Mouse (Mus musculus): Measurements from ENCODE around the gene Nelfcd. TPM values are rescaled to one million over a fixed set of nuclear protein-coding genes. Genes with fewer than 3 reads are reported as not detected.
A peak's percentile ranks its signal among the peaks of the same experiment; 100 is the strongest.

The Nelfcd gene
- polyA plus RNA-seq, 1 experiment from 2014 or later, result 38.8 TPM

- H3K4me3 ChIP-seq (ENCODE audit: low read depth, low read length), result peak within 1 kb of the TSS; percentile 67
Observed at GRCm38 (mm10) chr2:174438737-174439449, 23.3 kb downstream of the Nelfcd start, which contains the start of gene Ctsz. Gene Ctsz, minus strand, starts transcription at chr2:174439039.

GRCm38 (mm10) chr2:174439450-174439838 lies 23.8 kb downstream of the Nelfcd start:
- WGBS (ENCODE audit: insufficient replicate concordance), result 28% methylated on average over 5 of the region's 5 CpGs
- Histone ChIP-seq H3K4me1 (ENCODE audit: insufficient read depth) (peaks cover 41% of the 10 kb centered on the region), H3K27me3 (ENCODE audit: insufficient read depth, low read length) (no peaks in the 10 kb centered on the region), H3K36me3 (replicated peaks; ENCODE audit: insufficient read depth, low read length) (peaks cover 14% of the 10 kb centered on the region), H3K9me3 (ENCODE audit: low read length) (no peaks in the 10 kb centered on the region), H3K27ac (ENCODE audit: low read depth) (peak overlapping the region; percentile 85), H3K4me3 (ENCODE audit: low read depth, low read length) (peak overlapping the region; percentile 67; the same call in 1 of the 2 replicates), H3K4me2 (ENCODE audit: low read depth, low read length) (peak overlapping the region; percentile 95), H3K9ac (replicated peaks) (no peak overlapping the region)
- ATAC-seq (no peak), DNase-seq (no peak)
- no peak for TF ChIP-seq EP300 (IDR thresholded peaks at IDR 0.05; ENCODE audit: low read depth)

More at GRCm38 (mm10) chr2:174438737-174439449, 23.3 kb downstream of the Nelfcd start, which contains the start of gene Ctsz:
- DNase-seq (peak; percentile 89), ATAC-seq (peak; percentile 86)
- H3K36me3 ChIP-seq (replicated peaks; ENCODE audit: insufficient read depth, low read length), result peaks cover 18% of the 10 kb centered on the region
- peak within 1 kb of the TSS; percentile 85 for H3K27ac ChIP-seq (ENCODE audit: low read depth)
- H3K4me2 ChIP-seq (ENCODE audit: low read depth, low read length), result peak within 1 kb of the TSS; percentile 95
- H3K9me3 ChIP-seq (ENCODE audit: low read length), result no peaks in the 10 kb centered on the region
- H3K27me3 ChIP-seq (ENCODE audit: insufficient read depth, low read length), result no peaks in the 10 kb centered on the region
- H3K4me1 ChIP-seq (ENCODE audit: insufficient read depth), result peaks cover 41% of the 10 kb centered on the region
- peak within 1 kb of the TSS; percentile 70 for H3K9ac ChIP-seq (replicated peaks)
- TF ChIP-seq CTCF (IDR thresholded peaks at IDR 0.05; ENCODE audit: low read depth), result no peak
- no peak for TF ChIP-seq EP300 (IDR thresholded peaks at IDR 0.05; ENCODE audit: low read depth)
- WGBS (ENCODE audit: insufficient replicate concordance), result 2% methylated on average over 38 of the region's 38 CpGs

- Histone ChIP-seq H3K9ac (replicated peaks) (no peak overlapping the region), H3K27me3 (ENCODE audit: insufficient read depth, low read length) (no peaks in the 10 kb centered on the region), H3K4me1 (ENCODE audit: insufficient read depth) (peaks cover 41% of the 10 kb centered on the region), H3K27ac (ENCODE audit: low read depth) (peak overlapping the region; percentile 44; the same call in 1 of the 2 replicates), H3K36me3 (replicated peaks; ENCODE audit: insufficient read depth, low read length) (peaks cover 11% of the 10 kb centered on the region), H3K4me2 (ENCODE audit: low read depth, low read length) (peak overlapping the region; percentile 95), H3K9me3 (ENCODE audit: low read length) (no peaks in the 10 kb centered on the region), H3K4me3 (ENCODE audit: low read depth, low read length) (no peak overlapping the region)
- ATAC-seq (no peak), DNase-seq (no peak)
- TF ChIP-seq CTCF (IDR thresholded peaks at IDR 0.05; ENCODE audit: low read depth) (no peak), EP300 (IDR thresholded peaks at IDR 0.05; ENCODE audit: low read depth) (no peak)
- WGBS (ENCODE audit: insufficient replicate concordance), result 69% methylated on average over 9 of the region's 9 CpGs
Observed at GRCm38 (mm10) chr2:174439961-174440360, 24.4 kb downstream of the Nelfcd start.

- ATAC-seq, result no peak
Observed at GRCm38 (mm10) chr2:174441898-174442297, 26.3 kb downstream of the Nelfcd start.

GRCm38 (mm10) chr2:174442460-174442859 lies 26.9 kb downstream of the Nelfcd start:
- Histone ChIP-seq H3K9ac (replicated peaks) (no peak overlapping the region), H3K4me3 (ENCODE audit: low read depth, low read length) (no peak overlapping the region), H3K27me3 (ENCODE audit: insufficient read depth, low read length) (no peaks in the 10 kb centered on the region), H3K36me3 (replicated peaks; ENCODE audit: insufficient read depth, low read length) (no peaks in the 10 kb centered on the region), H3K27ac (ENCODE audit: low read depth) (no peak overlapping the region), H3K4me2 (ENCODE audit: low read depth, low read length) (no peak overlapping the region), H3K9me3 (ENCODE audit: low read length) (no peaks in the 10 kb centered on the region), H3K4me1 (ENCODE audit: insufficient read depth) (peaks cover 25% of the 10 kb centered on the region)
- WGBS (ENCODE audit: insufficient replicate concordance), result 83% methylated on average over 9 of the region's 9 CpGs
- ATAC-seq, result no peak
- DNase-seq, result no peak
- TF ChIP-seq EP300 (IDR thresholded peaks at IDR 0.05; ENCODE audit: low read depth) (no peak), CTCF (IDR thresholded peaks at IDR 0.05; ENCODE audit: low read depth) (no peak)

More at GRCm38 (mm10) chr2:174441898-174442297, 26.3 kb downstream of the Nelfcd start:
- TF ChIP-seq CTCF (IDR thresholded peaks at IDR 0.05; ENCODE audit: low read depth), result no peak
- no peak for TF ChIP-seq EP300 (IDR thresholded peaks at IDR 0.05; ENCODE audit: low read depth)
- Histone ChIP-seq H3K4me1 (ENCODE audit: insufficient read depth) (peaks cover 31% of the 10 kb centered on the region), H3K9ac (replicated peaks) (no peak overlapping the region), H3K4me2 (ENCODE audit: low read depth, low read length) (no peak overlapping the region), H3K9me3 (ENCODE audit: low read length) (no peaks in the 10 kb centered on the region), H3K27ac (ENCODE audit: low read depth) (no peak overlapping the region), H3K27me3 (ENCODE audit: insufficient read depth, low read length) (no peaks in the 10 kb centered on the region), H3K4me3 (ENCODE audit: low read depth, low read length) (no peak overlapping the region), H3K36me3 (replicated peaks; ENCODE audit: insufficient read depth, low read length) (no peaks in the 10 kb centered on the region)
- WGBS (ENCODE audit: insufficient replicate concordance), result 55% methylated on average over 4 of the region's 4 CpGs
- DNase-seq, result no peak

- no peaks in the 10 kb centered on the region for H3K36me3 ChIP-seq (replicated peaks; ENCODE audit: insufficient read depth, low read length)
- WGBS (ENCODE audit: insufficient replicate concordance), result 45% methylated on average over 2 of the region's 2 CpGs
- DNase-seq (no peak), ATAC-seq (no peak)
- no peaks in the 10 kb centered on the region for H3K27me3 ChIP-seq (ENCODE audit: insufficient read depth, low read length)
- no peak overlapping the region for H3K4me3 ChIP-seq (ENCODE audit: low read depth, low read length)
- H3K27ac ChIP-seq (ENCODE audit: low read depth), result no peak overlapping the region
- no peaks in the 10 kb centered on the region for H3K9me3 ChIP-seq (ENCODE audit: low read length)
- TF ChIP-seq CTCF (IDR thresholded peaks at IDR 0.05; ENCODE audit: low read depth) (no peak), EP300 (IDR thresholded peaks at IDR 0.05; ENCODE audit: low read depth) (no peak)
- H3K4me2 ChIP-seq (ENCODE audit: low read depth, low read length), result no peak overlapping the region
- H3K4me1 ChIP-seq (ENCODE audit: insufficient read depth), result peaks cover 20% of the 10 kb centered on the region
- no peak overlapping the region for H3K9ac ChIP-seq (replicated peaks)
Observed at GRCm38 (mm10) chr2:174443046-174443445, 27.4 kb downstream of the Nelfcd start.
